Mouse (Mus musculus) limb, embryonic 12.5 days (tissue): ENCODE results near the gene Pacsin2. TPM values are rescaled to one million over a fixed set of nuclear protein-coding genes. Genes with fewer than 3 reads are reported as not detected.
"Not testable (repeated sequence)": the region's sequence is repeated elsewhere in the genome, so short reads cannot be mapped to it uniquely, and the experiment has no call there.

Source experiments
- ATAC-seq: fragments of 200-750 bp; cut with Nextera tagmentation; 2 replicates; pipeline ENCODE4 v1.8.0; 2017; ENCODE audit warnings: low read depth, moderate TSS enrichment; ENCODE audit not compliant: insufficient number of reproducible peaks, insufficient read depth, low FRiP score, low TSS enrichment
- H3K27ac ChIP-seq: fragments of 300-500 bp; sonication (generic); 2 replicates; pipeline ENCODE4 v1.5.1; 2016; ENCODE audit warnings: mild to moderate bottlenecking, moderate library complexity
- H3K27me3 ChIP-seq: fragments of 300-500 bp; sonication (generic); 2 replicates; pipeline ENCODE4 v1.6.1; 2016; ENCODE audit warnings: mild to moderate bottlenecking, moderate library complexity
- H3K36me3 ChIP-seq: fragments of 300-500 bp; sonication (generic); 2 replicates; pipeline ENCODE4 v1.6.1; 2016; ENCODE audit warnings: mild to moderate bottlenecking, moderate library complexity
- H3K4me1 ChIP-seq: fragments of 300-500 bp; sonication (generic); replicated peaks from 2 replicates; pipeline ENCODE4 v1.6.1; 2016
- H3K4me2 ChIP-seq: fragments of 300-500 bp; sonication (generic); 2 replicates; pipeline ENCODE4 v1.6.1; 2016; ENCODE audit warnings: mild to moderate bottlenecking, moderate library complexity
- H3K4me3 ChIP-seq: fragments of 300-500 bp; sonication (generic); replicated peaks from 2 replicates; pipeline ENCODE4 v1.5.1; 2016; ENCODE audit warnings: mild to moderate bottlenecking
- H3K9ac ChIP-seq: fragments of 300-500 bp; sonication (generic); replicated peaks from 2 replicates; pipeline ENCODE4 v1.6.1; 2016; ENCODE audit warnings: mild to moderate bottlenecking, moderate library complexity
- H3K9me3 ChIP-seq: fragments of 300-500 bp; sonication (generic); 2 replicates; pipeline ENCODE4 v1.6.1; 2016; ENCODE audit warnings: mild to moderate bottlenecking, moderate library complexity
- WGBS: fragments of 180-500 bp; shearing (Covaris S2); methylation state at CpG from one replicate; pipeline ENCODE4 v1.1.7; 2016; 5-methylcytosine and 5-hydroxymethylcytosine counted together
- polyA plus RNA-seq: library from polyadenylated mRNA; unstranded; fragments of >200 nt; fragmentation: Nextera tagmentation; extraction: Ambion mirVana; gene quantifications from 2 replicates; pipeline ENCODE4 v1.2.1, GENCODE M21; 2016

Gene Pacsin2
- polyA plus RNA-seq, 1 experiment from 2014 or later: 45.5 TPM

- Histone ChIP-seq H3K4me2 (no peak overlapping the region), H3K36me3 (peaks cover 16% of the 10 kb centered on the region; the same call in 1 of the 2 replicates), H3K27ac (no peak overlapping the region), H3K9me3 (no peaks in the 10 kb centered on the region), H3K4me3 (no peak overlapping the region), H3K27me3 (no peaks in the 10 kb centered on the region; the same call in 1 of the 2 replicates), H3K9ac (no peak overlapping the region), H3K4me1 (0 out of 2 replicates have a peak, but pooled peaks cover under 1% of the 10 kb centered on the region)
- WGBS: 77% methylated on average over 5 of the region's 5 CpGs
- ATAC-seq: no peak
These were observed 61.4 kb downstream of the Pacsin2 start for GRCm38 (mm10) chr15:83403016-83403415.

- Histone ChIP-seq H3K27me3 (no peaks in the 10 kb centered on the region), H3K4me1 (peaks cover 23% of the 10 kb centered on the region), H3K9me3 (no peaks in the 10 kb centered on the region), H3K4me2 (no peak overlapping the region), H3K4me3 (no peak overlapping the region), H3K36me3 (peaks cover 37% of the 10 kb centered on the region), H3K27ac (no peak overlapping the region), H3K9ac (no peak overlapping the region)
- WGBS: 82% methylated on average over 2 of the region's 2 CpGs
- no peak for ATAC-seq
These were observed 71.7 kb downstream of the Pacsin2 start for GRCm38 (mm10) chr15:83392722-83393121.

GRCm38 (mm10) chr15:83387911-83388310 lies 76.5 kb downstream of the Pacsin2 start:
- Histone ChIP-seq H3K27ac (no peak overlapping the region), H3K4me1 (no peaks in the 10 kb centered on the region), H3K9me3 (no peaks in the 10 kb centered on the region), H3K4me3 (no peak overlapping the region), H3K4me2 (no peak overlapping the region), H3K9ac (no peak overlapping the region), H3K36me3 (peaks cover 84% of the 10 kb centered on the region), H3K27me3 (no peaks in the 10 kb centered on the region)
- ATAC-seq: no peak
- 85% methylated on average over 2 of the region's 2 CpGs for WGBS

- Histone ChIP-seq H3K4me3 (no peak overlapping the region), H3K27ac (no peak overlapping the region), H3K36me3 (peaks cover 94% of the 10 kb centered on the region), H3K4me1 (no peaks in the 10 kb centered on the region), H3K4me2 (no peak overlapping the region), H3K9me3 (no peaks in the 10 kb centered on the region), H3K27me3 (no peaks in the 10 kb centered on the region), H3K9ac (no peak overlapping the region)
- WGBS: 89% methylated on average over 2 of the region's 2 CpGs
- ATAC-seq: no peak
These were observed 80.8 kb downstream of the Pacsin2 start for GRCm38 (mm10) chr15:83383633-83384032.

GRCm38 (mm10) chr15:83383136-83383535 lies 81.3 kb downstream of the Pacsin2 start:
- Histone ChIP-seq H3K4me1 (no peaks in the 10 kb centered on the region), H3K36me3 (peaks cover 94% of the 10 kb centered on the region), H3K9ac (no peak overlapping the region), H3K4me3 (no peak overlapping the region), H3K9me3 (no peaks in the 10 kb centered on the region), H3K27me3 (no peaks in the 10 kb centered on the region), H3K27ac (no peak overlapping the region), H3K4me2 (no peak overlapping the region)
- ATAC-seq: no peak
- WGBS: 92% methylated on average over 5 of the region's 5 CpGs

GRCm38 (mm10) chr15:83382467-83382866 lies 81.9 kb downstream of the Pacsin2 start:
- Histone ChIP-seq H3K36me3 (peaks cover 94% of the 10 kb centered on the region), H3K9ac (no peak overlapping the region), H3K4me3 (no peak overlapping the region), H3K27me3 (no peaks in the 10 kb centered on the region), H3K27ac (no peak overlapping the region), H3K4me2 (no peak overlapping the region), H3K4me1 (no peaks in the 10 kb centered on the region), H3K9me3 (no peaks in the 10 kb centered on the region)
- ATAC-seq: no peak
- WGBS: 92% methylated on average over 4 of the region's 4 CpGs

- 93% methylated on average over 4 of the region's 4 CpGs for WGBS
- Histone ChIP-seq H3K9ac (no peak overlapping the region), H3K4me1 (0 out of 2 replicates have a peak, but pooled peaks cover 3% of the 10 kb centered on the region), H3K27ac (no peak overlapping the region), H3K27me3 (no peaks in the 10 kb centered on the region), H3K4me2 (no peak overlapping the region), H3K36me3 (peaks cover 62% of the 10 kb centered on the region), H3K9me3 (no peaks in the 10 kb centered on the region), H3K4me3 (no peak overlapping the region)
- ATAC-seq: no peak
These were observed 87.3 kb downstream of the Pacsin2 start for GRCm38 (mm10) chr15:83377153-83377552.

- Histone ChIP-seq H3K4me1 (0 out of 2 replicates have a peak, but pooled peaks cover 3% of the 10 kb centered on the region), H3K36me3 (peaks cover 45% of the 10 kb centered on the region), H3K4me2 (no peak overlapping the region), H3K9me3 (no peaks in the 10 kb centered on the region), H3K4me3 (no peak overlapping the region), H3K27ac (no peak overlapping the region), H3K9ac (no peak overlapping the region), H3K27me3 (no peaks in the 10 kb centered on the region)
- 0 out of 2 replicates have a peak, but pooled peaks have one; percentile 24 for ATAC-seq
- WGBS: 69% methylated on average over 4 of the region's 4 CpGs
These were observed 89.3 kb downstream of the Pacsin2 start for GRCm38 (mm10) chr15:83375136-83375535.

GRCm38 (mm10) chr15:83374076-83374475 lies 90.3 kb downstream of the Pacsin2 start:
- H3K27me3 ChIP-seq: no peaks in the 10 kb centered on the region
- H3K36me3 ChIP-seq: peaks cover 35% of the 10 kb centered on the region
- no peak overlapping the region for H3K4me3 ChIP-seq
- ATAC-seq: no peak
- no peak overlapping the region for H3K4me2 ChIP-seq
- no peak overlapping the region for H3K9ac ChIP-seq
- 0 out of 2 replicates have a peak, but pooled peaks cover 3% of the 10 kb centered on the region for H3K4me1 ChIP-seq
- no peaks in the 10 kb centered on the region for H3K9me3 ChIP-seq
- H3K27ac ChIP-seq: no peak overlapping the region

- 88% methylated on average over 4 of the region's 4 CpGs for WGBS
- H3K4me1 ChIP-seq, H3K4me2 ChIP-seq, H3K36me3 ChIP-seq, ATAC-seq, H3K27ac ChIP-seq, H3K9ac ChIP-seq, H3K9me3 ChIP-seq, H3K4me3 ChIP-seq: not testable (repeated sequence)
- H3K27me3 ChIP-seq: peaks cover 14% of the 10 kb centered on the region
These were observed 95.7 kb downstream of the Pacsin2 start for GRCm38 (mm10) chr15:83368702-83369101.

GRCm38 (mm10) chr15:83368261-83368660 lies 96.1 kb downstream of the Pacsin2 start:
- ATAC-seq: no peak
- Histone ChIP-seq H3K4me3 (no peak overlapping the region), H3K36me3 (0 out of 2 replicates have a peak, but pooled peaks cover 2% of the 10 kb centered on the region), H3K9ac (no peak overlapping the region), H3K27ac (no peak overlapping the region), H3K4me2 (no peak overlapping the region), H3K27me3 (peaks cover 14% of the 10 kb centered on the region), H3K4me1 (peaks cover 6% of the 10 kb centered on the region; the same call in 1 of the 2 replicates), H3K9me3 (no peaks in the 10 kb centered on the region)
- WGBS: 86% methylated on average over 2 of the region's 2 CpGs

GRCm38 (mm10) chr15:83366933-83367552 lies 97.4 kb downstream of the Pacsin2 start:
- Histone ChIP-seq H3K9ac (no peak overlapping the region), H3K4me3 (peak overlapping the region; percentile 37), H3K4me2 (peak overlapping the region; percentile 58), H3K9me3 (no peaks in the 10 kb centered on the region), H3K36me3 (no peaks in the 10 kb centered on the region), H3K4me1 (peaks cover 6% of the 10 kb centered on the region; the same call in 1 of the 2 replicates), H3K27ac (no peak overlapping the region), H3K27me3 (peaks cover 14% of the 10 kb centered on the region)
- peak; percentile 86; the same call in 1 of the 2 replicates for ATAC-seq
- WGBS: 20% methylated on average over 58 of the region's 58 CpGs
